Mouse (Mus musculus): ENCODE measurements at regions not wholly inside any gene's neighbourhood (a gene's known extent, or its start where the extent isn't known, plus 50 kb on each side); places are given as distances from the start of the nearest gene placed in this dataset.

GRCm38 (mm10) chr2:17825271-17825670, 94.0 kb upstream of the Nebl start:
- TF ChIP-seq CTCF (IDR thresholded peaks at IDR 0.05; ENCODE audit: extremely low read depth, insufficient read depth, insufficient read length, insufficient replicate concordance): no peak
- TF ChIP-seq POLR2A (IDR thresholded peaks at IDR 0.05; ENCODE audit: low read depth, low read length): no peak
